Mouse (Mus musculus): Measurements from ENCODE around the gene Cacnb2. TPM values are rescaled to one million over a fixed set of nuclear protein-coding genes. Genes with fewer than 3 reads are reported as not detected.

Cacnb2 gene
- polyA plus RNA-seq, 2 experiments, result 2.3 to 4.1 TPM

DNA sequence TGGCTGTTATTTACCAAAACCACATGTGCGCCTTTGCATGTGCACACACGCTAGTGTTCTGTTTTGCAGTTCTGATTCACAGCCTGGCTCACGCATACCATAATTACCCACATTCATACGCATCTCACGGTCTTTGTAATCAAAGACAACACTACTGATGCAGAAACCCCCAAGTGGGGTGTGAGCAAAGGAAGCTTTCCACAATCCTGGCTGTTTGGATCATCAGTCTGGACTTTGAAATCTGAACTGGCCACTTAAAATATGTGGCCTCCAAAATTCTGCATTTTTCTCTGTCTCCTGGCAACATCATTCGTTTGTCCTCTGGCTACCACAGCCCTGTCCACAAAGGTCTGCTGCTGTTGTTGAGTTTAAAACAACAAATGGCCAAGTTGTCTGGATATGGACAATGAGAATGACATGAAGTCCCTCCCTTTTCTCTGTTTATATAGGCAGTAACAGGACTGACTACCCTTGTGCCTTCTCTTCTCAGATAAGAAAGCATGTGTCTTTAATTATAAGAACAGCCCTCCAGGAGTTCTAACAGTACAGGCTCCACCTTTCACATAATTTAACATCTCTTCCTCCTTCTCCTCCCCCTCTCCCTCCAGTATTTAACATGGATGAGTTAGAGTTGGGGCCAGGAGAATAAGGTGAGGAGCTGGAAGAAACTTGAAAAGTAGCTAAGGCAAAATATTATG, 204.9 kb downstream of the Cacnb2 start:
- H3K27ac ChIP-seq (replicated peaks; ENCODE audit: low read depth, low read length), result no peak overlapping the region
- H3K36me3 ChIP-seq (ENCODE audit: control insufficient read depth, insufficient read depth, low read length), result no peaks in the 10 kb centered on the region
- H3K4me3 ChIP-seq (replicated peaks; ENCODE audit: low read length), result no peak overlapping the region
- DNase-seq (ENCODE audit: low spot score) (no peak), ATAC-seq (ENCODE audit: low FRiP score, low read depth) (no peak)
- peaks cover 14% of the 10 kb centered on the region for H3K4me1 ChIP-seq (ENCODE audit: control insufficient read depth, insufficient read depth, low read length)
- H3K27me3 ChIP-seq (ENCODE audit: control insufficient read depth, insufficient read depth, low read length), result no peaks in the 10 kb centered on the region
- TF ChIP-seq POLR2A (IDR thresholded peaks at IDR 0.05; ENCODE audit: borderline replicate concordance, extremely low read depth, insufficient read depth, insufficient read length), result no peak
- H3K9me3 ChIP-seq (ENCODE audit: control insufficient read depth, low read length), result no peaks in the 10 kb centered on the region
- H3K9ac ChIP-seq (ENCODE audit: low read depth, low read length, severe bottlenecking), result no peak overlapping the region
- H3K4me2 ChIP-seq (replicated peaks; ENCODE audit: low read depth, low read length, severe bottlenecking), result no peak overlapping the region
- 44% methylated on average over 6 of the region's 6 CpGs for WGBS

DNA sequence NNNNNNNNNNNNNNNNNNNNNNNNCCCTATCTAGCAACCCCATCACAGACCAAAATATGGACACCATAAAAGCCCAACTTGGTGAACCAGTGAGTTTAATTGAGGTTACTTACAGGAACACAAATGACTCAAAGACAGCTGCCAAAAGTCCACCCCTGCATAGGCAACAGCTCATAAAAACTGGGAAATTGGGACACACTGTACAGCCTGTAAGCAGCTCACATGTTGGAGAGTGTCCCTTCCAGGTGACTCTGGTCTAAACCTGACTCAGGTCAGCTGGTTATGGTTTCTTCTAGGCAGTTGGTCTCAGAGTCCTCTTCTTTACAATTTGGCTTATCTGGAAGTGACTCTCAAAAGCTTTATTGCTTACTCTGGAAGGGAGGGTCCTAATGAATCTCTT, 212.1 kb downstream of the Cacnb2 start:
- Histone ChIP-seq H3K9me3 (ENCODE audit: control insufficient read depth, low read length) (no peaks in the 10 kb centered on the region), H3K36me3 (ENCODE audit: control insufficient read depth, insufficient read depth, low read length) (no peaks in the 10 kb centered on the region), H3K4me3 (replicated peaks; ENCODE audit: low read length) (no peak overlapping the region), H3K4me2 (replicated peaks; ENCODE audit: low read depth, low read length, severe bottlenecking) (no peak overlapping the region), H3K4me1 (ENCODE audit: control insufficient read depth, insufficient read depth, low read length) (no peaks in the 10 kb centered on the region), H3K27ac (replicated peaks; ENCODE audit: low read depth, low read length) (no peak overlapping the region), H3K9ac (ENCODE audit: low read depth, low read length, severe bottlenecking) (no peak overlapping the region), H3K27me3 (ENCODE audit: control insufficient read depth, insufficient read depth, low read length) (no peaks in the 10 kb centered on the region)
- DNase-seq (ENCODE audit: low spot score) (no peak), ATAC-seq (ENCODE audit: low FRiP score, low read depth) (no peak)
- no peak for TF ChIP-seq POLR2A (IDR thresholded peaks at IDR 0.05; ENCODE audit: borderline replicate concordance, extremely low read depth, insufficient read depth, insufficient read length)

- Histone ChIP-seq H3K27me3 (ENCODE audit: control insufficient read depth, insufficient read depth, low read length) (no peaks in the 10 kb centered on the region), H3K9me3 (ENCODE audit: control insufficient read depth, low read length) (no peaks in the 10 kb centered on the region), H3K9ac (ENCODE audit: low read depth, low read length, severe bottlenecking) (no peak overlapping the region), H3K27ac (replicated peaks; ENCODE audit: low read depth, low read length) (no peak overlapping the region), H3K4me3 (replicated peaks; ENCODE audit: low read length) (no peak overlapping the region), H3K36me3 (ENCODE audit: control insufficient read depth, insufficient read depth, low read length) (no peaks in the 10 kb centered on the region), H3K4me2 (replicated peaks; ENCODE audit: low read depth, low read length, severe bottlenecking) (no peak overlapping the region), H3K4me1 (ENCODE audit: control insufficient read depth, insufficient read depth, low read length) (peaks cover 4% of the 10 kb centered on the region; the same call in 1 of the 2 replicates)
- no peak for TF ChIP-seq POLR2A (IDR thresholded peaks at IDR 0.05; ENCODE audit: borderline replicate concordance, extremely low read depth, insufficient read depth, insufficient read length)
- no peak for DNase-seq (ENCODE audit: low spot score)
- ATAC-seq (ENCODE audit: low FRiP score, low read depth), result no peak
- WGBS, result 33% methylated on average over 1 of the region's 1 CpGs
These were observed 215.8 kb downstream of the Cacnb2 start for GRCm38 (mm10) chr2:14818651-14819050.

DNA sequence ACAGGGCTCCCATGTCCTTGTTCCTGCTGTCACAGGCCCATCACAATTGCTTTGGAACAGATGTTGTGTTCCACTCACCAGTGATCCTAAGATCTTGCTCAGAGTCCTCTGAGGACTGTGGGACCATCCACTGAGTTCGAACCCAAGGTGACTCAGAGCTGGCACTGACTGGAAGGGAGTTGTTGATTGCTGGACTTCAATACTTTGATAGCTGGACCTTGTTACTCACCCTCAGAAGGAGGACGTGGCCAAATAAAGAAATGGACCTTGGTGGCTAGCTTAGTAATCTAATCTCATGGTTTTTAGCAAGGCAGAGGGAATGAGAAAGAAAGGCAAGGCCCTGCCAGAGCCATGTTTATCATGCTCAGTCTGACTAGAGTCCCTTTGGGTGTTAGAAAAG, 218.1 kb downstream of the Cacnb2 start:
- ATAC-seq (ENCODE audit: low FRiP score, low read depth), result no peak
- DNase-seq (ENCODE audit: low spot score), result no peak

DNA sequence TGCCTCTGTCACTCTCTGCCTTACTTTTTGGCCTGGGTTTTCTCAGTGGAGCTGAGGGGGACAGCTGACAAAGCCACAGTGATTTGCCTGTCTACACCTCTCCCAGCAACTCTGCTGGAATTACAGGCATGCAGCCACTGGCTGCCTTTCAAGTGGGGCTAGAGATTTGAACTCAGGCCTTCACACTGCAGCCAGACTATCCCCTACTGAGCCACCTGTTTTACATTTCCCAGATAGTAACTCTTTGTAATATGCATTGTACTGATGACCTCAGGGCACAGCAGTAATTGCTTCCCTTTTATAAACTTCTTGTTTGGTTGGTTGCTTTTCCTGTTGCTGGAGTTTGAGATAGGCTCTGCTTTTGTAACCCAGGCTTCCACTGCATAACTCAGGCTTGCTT, 220.2 kb downstream of the Cacnb2 start:
- no peaks in the 10 kb centered on the region for H3K27me3 ChIP-seq (ENCODE audit: control insufficient read depth, insufficient read depth, low read length)
- peaks cover 7% of the 10 kb centered on the region; the same call in 1 of the 2 replicates for H3K4me1 ChIP-seq (ENCODE audit: control insufficient read depth, insufficient read depth, low read length)
- 0 out of 2 replicates have a peak overlapping the region, but pooled peaks have one; percentile 33 for H3K27ac ChIP-seq (replicated peaks; ENCODE audit: low read depth, low read length)
- H3K36me3 ChIP-seq (ENCODE audit: control insufficient read depth, insufficient read depth, low read length), result no peaks in the 10 kb centered on the region
- DNase-seq (ENCODE audit: low spot score), result peak; percentile 27
- no peaks in the 10 kb centered on the region for H3K9me3 ChIP-seq (ENCODE audit: control insufficient read depth, low read length)
- ATAC-seq (ENCODE audit: low FRiP score, low read depth), result peak; percentile 38; the same call in 1 of the 2 replicates
- no peak overlapping the region for H3K4me3 ChIP-seq (replicated peaks; ENCODE audit: low read length)
- H3K4me2 ChIP-seq (replicated peaks; ENCODE audit: low read depth, low read length, severe bottlenecking), result no peak overlapping the region
- no peak for TF ChIP-seq POLR2A (IDR thresholded peaks at IDR 0.05; ENCODE audit: borderline replicate concordance, extremely low read depth, insufficient read depth, insufficient read length)
- no peak overlapping the region for H3K9ac ChIP-seq (ENCODE audit: low read depth, low read length, severe bottlenecking)

More for the DNA sequence above, 218.1 kb downstream of the Cacnb2 start:
- H3K4me1 ChIP-seq (ENCODE audit: control insufficient read depth, insufficient read depth, low read length), result peaks cover 4% of the 10 kb centered on the region; the same call in 1 of the 2 replicates
- 93% methylated on average over 2 of the region's 2 CpGs for WGBS
- no peak for TF ChIP-seq POLR2A (IDR thresholded peaks at IDR 0.05; ENCODE audit: borderline replicate concordance, extremely low read depth, insufficient read depth, insufficient read length)
- no peak overlapping the region for H3K4me3 ChIP-seq (replicated peaks; ENCODE audit: low read length)
- no peak overlapping the region for H3K27ac ChIP-seq (replicated peaks; ENCODE audit: low read depth, low read length)
- no peak overlapping the region for H3K4me2 ChIP-seq (replicated peaks; ENCODE audit: low read depth, low read length, severe bottlenecking)
- H3K27me3 ChIP-seq (ENCODE audit: control insufficient read depth, insufficient read depth, low read length), result no peaks in the 10 kb centered on the region
- H3K9me3 ChIP-seq (ENCODE audit: control insufficient read depth, low read length), result no peaks in the 10 kb centered on the region
- H3K36me3 ChIP-seq (ENCODE audit: control insufficient read depth, insufficient read depth, low read length), result no peaks in the 10 kb centered on the region
- H3K9ac ChIP-seq (ENCODE audit: low read depth, low read length, severe bottlenecking), result no peak overlapping the region

Data from limb, embryonic 14.5 days (tissue).